Mouse (Mus musculus) E14TG2a.4 (cell line): ENCODE measurements at regions not wholly inside any gene's neighbourhood (a gene's known extent, or its start where the extent isn't known, plus 50 kb on each side); places are given as distances from the start of the nearest gene placed in this dataset.

Experiments used
- CTCF ChIP-seq: conservative IDR thresholded peaks from 2 replicates; pipeline ENCODE4 v1.5.1; 2014; ENCODE audit warnings: low read length
- NANOG ChIP-seq: IDR thresholded peaks from 2 replicates; pipeline ENCODE4 v1.6.1; 2014; ENCODE audit warnings: borderline replicate concordance, low read length, mixed read lengths
- POU5F1 ChIP-seq: IDR thresholded peaks from 2 replicates; pipeline ENCODE4 v1.6.1; 2014; ENCODE audit warnings: low read length, borderline replicate concordance

DNA sequence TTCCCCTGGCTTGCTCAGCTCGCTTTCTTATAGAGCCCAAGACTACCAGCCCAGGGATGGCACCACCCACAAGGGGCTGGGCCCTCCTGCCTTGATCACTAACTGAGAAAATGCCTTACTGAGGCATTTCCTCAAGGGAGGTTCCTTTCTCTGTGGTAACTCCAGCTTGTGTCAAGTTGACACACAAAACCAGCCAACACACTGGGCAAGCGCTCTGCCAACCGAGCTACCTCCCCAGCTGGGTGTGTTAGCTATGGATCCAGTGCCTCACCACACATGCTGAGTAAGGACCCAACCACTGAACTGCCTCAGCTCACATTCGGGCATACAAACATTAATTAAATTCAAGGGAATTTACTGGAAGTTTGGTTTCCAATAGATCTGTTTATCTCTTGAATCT is 88.2 kb upstream of the Ppp1r12a start:
- TF ChIP-seq CTCF (no peak), NANOG (no peak), POU5F1 (no peak)
